Mouse (Mus musculus): ENCODE results near the gene Cnga2.

- no peak for TF ChIP-seq POLR2AphosphoS5 (IDR thresholded peaks at IDR 0.05; ENCODE audit: insufficient replicate concordance, low read depth, low read length)
- TF ChIP-seq CTCF (IDR thresholded peaks at IDR 0.05; ENCODE audit: low read depth, low read length) = no peak
- TF ChIP-seq GATA1 (IDR thresholded peaks at IDR 0.05; ENCODE audit: borderline replicate concordance, low read length) = no peak
These were observed 20.6 kb downstream of the Cnga2 start for GRCm38 (mm10) chrX:72012236-72012635.
